Mouse (Mus musculus) bone marrow, adult 2 months (tissue): ENCODE results near the gene Odaph. TPM values are rescaled to one million over a fixed set of nuclear protein-coding genes. Genes with fewer than 3 reads are reported as not detected.

Experiments
- H3K27ac ChIP-seq: fragments of 200-500 bp; 2 replicates; pipeline ENCODE4 v1.5.1; 2012; ENCODE audit warnings: low read depth, mild to moderate bottlenecking, control low read depth, inconsistent platforms, low read length; ENCODE audit not compliant: control insufficient read depth, poor library complexity, insufficient read depth
- H3K4me1 ChIP-seq: fragments of 200-500 bp; 2 replicates; pipeline ENCODE4 v1.6.1; 2011; ENCODE audit warnings: low read length; ENCODE audit not compliant: control insufficient read depth, insufficient read depth
- H3K4me3 ChIP-seq: fragments of 200-500 bp; replicated peaks from 2 replicates; pipeline ENCODE3; 2011; ENCODE audit warnings: mild to moderate bottlenecking, low read depth, low read length, control low read depth; ENCODE audit not compliant: control insufficient read depth
- CTCF ChIP-seq: fragments of 200-500 bp; IDR thresholded peaks from 2 replicates; pipeline ENCODE4 v1.5.1; 2011; ENCODE audit warnings: low read length, control low read depth; ENCODE audit not compliant: control insufficient read depth, insufficient read depth
- POLR2A ChIP-seq: fragments of 200-500 bp; IDR thresholded peaks from 2 replicates; pipeline ENCODE4 v1.6.1; 2011; ENCODE audit warnings: low read depth, mild to moderate bottlenecking, control low read depth, low read length, borderline replicate concordance; ENCODE audit not compliant: control insufficient read depth
- WGBS: fragments of 180-500 bp; shearing (Covaris S2); methylation state at CpG from one replicate; pipeline ENCODE4 v1.1.7; 2018; 5-methylcytosine and 5-hydroxymethylcytosine counted together
- polyA plus RNA-seq: library from polyadenylated mRNA; stranded (reverse); fragments of >200 nt; gene quantifications from 2 replicates; pipeline ENCODE4 v1.2.4, GENCODE M21; 2011; ENCODE audit warnings: low replicate concordance; ENCODE audit not compliant: missing spikeins, insufficient read depth, insufficient read length

Odaph gene
- polyA plus RNA-seq, 1 experiment: not detected

DNA sequence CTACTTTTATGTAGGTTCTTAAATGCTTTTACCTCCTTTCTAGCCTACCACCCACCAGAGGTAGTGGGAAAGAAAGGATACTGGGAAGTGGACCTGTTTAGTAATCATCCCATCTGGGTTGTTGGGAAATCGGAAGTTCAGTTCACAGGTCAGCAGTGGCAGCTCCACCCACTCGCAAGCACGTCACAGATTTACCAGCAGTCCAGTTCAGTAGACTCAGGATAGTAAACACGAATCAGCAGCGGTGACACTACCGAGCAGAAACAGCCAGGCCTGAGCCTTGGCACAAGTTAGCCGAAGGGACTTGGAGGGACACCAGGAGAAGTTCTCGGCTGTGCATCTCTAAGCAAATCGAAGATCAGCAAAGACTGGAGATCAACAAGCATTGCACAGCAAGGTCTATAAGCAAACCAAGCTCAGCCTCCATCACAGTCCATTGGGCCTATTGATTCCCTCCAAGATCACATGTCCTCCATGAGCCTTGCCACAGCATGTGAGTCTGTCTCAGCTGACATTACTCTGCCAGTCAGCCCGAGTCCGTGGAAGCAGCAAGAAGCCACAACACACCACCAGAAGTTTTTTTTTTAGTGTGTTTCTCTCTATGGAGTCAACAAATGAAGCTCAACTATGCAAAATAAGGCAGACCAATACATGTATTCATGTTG is 6.0 kb upstream of the Odaph start:
- no peak overlapping the region for H3K27ac ChIP-seq
- no peak for TF ChIP-seq CTCF
- no peak for TF ChIP-seq POLR2A
- 83% methylated on average over 11 of the region's 11 CpGs for WGBS
- no peaks in the 10 kb centered on the region for H3K4me1 ChIP-seq
- H3K4me3 ChIP-seq: no peak overlapping the region

DNA sequence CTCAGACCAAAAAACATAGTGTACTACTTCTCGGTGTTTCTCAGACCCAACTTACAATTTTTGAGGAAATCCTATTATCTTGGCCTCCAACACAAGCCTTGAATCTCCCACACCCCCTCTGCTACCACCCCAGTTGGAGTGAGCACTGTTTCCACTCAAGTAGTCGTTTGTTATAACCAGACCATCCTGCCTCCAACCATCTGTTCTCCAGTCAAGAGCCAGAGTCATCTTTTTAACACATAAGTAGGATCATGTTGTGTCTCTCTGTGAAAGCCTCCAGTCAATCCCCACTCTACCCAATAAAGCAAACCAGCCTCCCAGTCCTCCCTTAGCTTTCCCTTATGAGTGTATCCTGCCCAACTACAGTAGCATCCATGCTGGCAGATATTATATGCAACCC is 3.8 kb upstream of the Odaph start:
- TF ChIP-seq CTCF (no peak), POLR2A (no peak)
- no peak overlapping the region for H3K4me3 ChIP-seq
- 80% methylated on average over 2 of the region's 2 CpGs for whole genome bisulfite sequencing
- H3K4me1 ChIP-seq: no peaks in the 10 kb centered on the region; the same call in 1 of the 2 replicates
- no peak overlapping the region for H3K27ac ChIP-seq

DNA sequence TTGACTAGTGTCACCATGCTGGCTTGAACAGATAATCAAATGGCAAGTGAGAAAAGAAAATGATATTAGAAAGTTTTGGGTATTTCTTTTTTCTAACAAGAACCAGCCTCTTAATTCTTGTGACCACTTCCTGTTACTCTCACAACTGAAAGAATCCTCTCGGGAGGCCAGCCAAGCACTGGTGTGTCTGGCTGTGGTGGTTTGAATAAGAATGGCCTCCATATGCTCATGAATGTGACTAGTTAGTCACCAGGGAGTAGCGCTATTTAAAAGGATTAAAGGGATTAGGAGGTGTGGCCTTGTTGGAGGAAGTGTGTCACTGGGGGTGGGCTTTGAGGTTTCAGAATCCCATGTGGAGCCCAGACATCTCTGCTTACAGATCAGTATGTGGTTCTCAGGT is 1.6 kb upstream of the Odaph start:
- TF ChIP-seq POLR2A: no peak
- TF ChIP-seq CTCF: no peak

DNA sequence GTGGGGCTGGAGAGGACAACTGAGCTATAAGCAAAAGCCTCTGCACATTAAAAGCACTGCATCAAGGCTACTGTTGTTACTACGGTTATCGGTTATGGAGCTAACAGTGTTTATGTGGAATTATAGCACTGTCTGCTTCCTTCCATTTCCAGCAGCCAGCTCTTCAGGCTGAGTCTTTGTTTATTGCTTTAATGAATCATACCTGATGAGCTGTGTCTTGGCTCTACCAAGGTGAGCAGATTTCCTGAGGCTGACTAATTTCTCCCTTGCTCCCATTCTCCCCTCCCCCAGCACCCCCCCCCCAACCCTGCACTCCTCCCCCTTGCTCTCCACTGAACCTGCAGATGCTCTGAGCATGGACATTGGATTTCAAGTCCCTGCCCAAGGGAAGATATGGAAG is 524 bp downstream of the Odaph start:
- 89% methylated on average over 2 of the region's 2 CpGs for WGBS
- no peak overlapping the region for H3K4me3 ChIP-seq
- TF ChIP-seq POLR2A: no peak
- no peak for TF ChIP-seq CTCF

More for the DNA sequence above, 1.6 kb upstream of the Odaph start:
- no peak overlapping the region for H3K27ac ChIP-seq
- WGBS: 42% methylated on average over 2 of the region's 2 CpGs
- no peaks in the 10 kb centered on the region; the same call in 1 of the 2 replicates for H3K4me1 ChIP-seq
- H3K4me3 ChIP-seq: no peak overlapping the region

DNA sequence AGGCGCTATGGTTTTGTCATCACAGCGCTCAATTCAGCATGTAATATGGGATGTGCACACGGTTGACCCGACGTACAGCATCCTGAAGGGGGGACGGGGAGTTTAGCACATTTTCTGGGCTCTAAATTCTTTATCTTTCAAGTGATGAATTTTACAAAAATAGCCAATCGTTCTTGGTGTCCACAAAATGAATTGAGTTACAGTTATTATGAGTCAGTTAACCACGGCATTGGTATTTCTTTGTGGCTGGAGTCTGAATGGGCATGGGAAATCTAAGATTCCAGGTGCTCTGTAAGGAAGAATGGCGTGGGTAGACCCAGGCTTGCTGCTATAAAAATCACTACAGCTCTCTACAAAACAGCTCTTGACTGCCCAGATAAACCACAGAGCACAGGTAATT is 2.0 kb downstream of the Odaph start:
- Histone ChIP-seq H3K27ac (no peak overlapping the region), H3K4me1 (no peaks in the 10 kb centered on the region; the same call in 1 of the 2 replicates), H3K4me3 (no peak overlapping the region)
- 77% methylated on average over 9 of the region's 9 CpGs for WGBS
- TF ChIP-seq POLR2A (no peak), CTCF (no peak)

More for the DNA sequence above, 524 bp downstream of the Odaph start:
- Histone ChIP-seq H3K27ac (no peak overlapping the region), H3K4me1 (no peaks in the 10 kb centered on the region; the same call in 1 of the 2 replicates)

DNA sequence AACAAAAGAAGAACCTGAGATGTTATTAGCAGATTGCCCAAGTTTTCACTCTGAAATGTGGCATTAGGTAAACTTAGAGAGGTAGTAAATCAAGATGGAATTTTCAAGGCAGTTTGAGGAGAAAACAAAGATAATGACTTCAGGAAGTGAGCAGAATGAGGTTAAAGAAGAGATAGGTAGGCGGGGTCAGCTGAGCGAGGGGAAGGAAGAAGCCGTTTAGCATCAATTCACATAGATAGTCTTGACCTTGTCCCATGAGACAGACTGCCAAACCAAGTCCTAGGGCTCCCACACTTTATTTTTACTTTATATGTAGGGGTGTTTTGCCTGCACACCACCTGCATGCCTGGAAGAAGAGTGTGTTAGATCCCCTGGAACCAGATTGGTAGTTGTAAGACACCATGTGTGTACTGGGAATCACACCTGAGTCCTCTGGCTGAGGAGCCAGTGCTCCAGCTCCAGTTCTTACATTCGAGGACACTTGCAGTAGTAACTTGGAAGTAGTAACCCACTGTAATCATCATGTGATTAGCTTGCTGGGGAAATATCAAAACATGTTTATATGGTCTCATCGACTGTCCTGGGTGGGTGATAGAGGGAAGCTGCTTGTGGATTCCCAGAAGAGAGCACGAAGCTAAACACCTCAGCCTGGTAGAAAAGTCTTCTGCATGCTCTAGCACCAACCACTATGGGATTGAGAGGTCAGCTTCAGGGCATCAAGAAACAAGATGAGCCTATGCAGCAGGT is 4.1 kb downstream of the Odaph start:
- Histone ChIP-seq H3K4me3 (no peak overlapping the region), H3K4me1 (no peaks in the 10 kb centered on the region; the same call in 1 of the 2 replicates), H3K27ac (no peak overlapping the region)
- TF ChIP-seq POLR2A (no peak), CTCF (no peak)
- WGBS: 62% methylated on average over 6 of the region's 6 CpGs

DNA sequence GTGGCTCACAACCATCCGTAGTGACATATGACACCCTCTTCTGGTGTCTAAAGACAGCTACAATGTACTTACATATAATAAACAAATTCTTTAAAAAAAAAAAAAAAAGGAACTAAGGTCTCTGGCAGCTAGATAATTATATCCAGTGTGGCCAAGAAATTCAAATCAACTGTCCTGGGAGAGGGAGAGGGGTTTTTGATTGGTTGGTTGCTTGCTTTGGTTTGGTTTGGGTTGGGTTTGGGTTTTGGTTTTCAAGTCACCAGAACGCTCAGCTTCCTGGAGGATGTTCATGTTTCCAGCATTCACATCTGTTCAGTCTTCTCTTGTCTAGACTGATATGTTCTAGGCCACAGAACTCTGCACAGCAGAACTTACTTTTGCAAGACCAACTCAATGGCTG is 5.8 kb downstream of the Odaph start:
- no peak overlapping the region for H3K27ac ChIP-seq
- TF ChIP-seq CTCF: no peak
- TF ChIP-seq POLR2A: no peak
- WGBS: 57% methylated on average over 2 of the region's 2 CpGs
- no peaks in the 10 kb centered on the region; the same call in 1 of the 2 replicates for H3K4me1 ChIP-seq
- no peak overlapping the region for H3K4me3 ChIP-seq

DNA sequence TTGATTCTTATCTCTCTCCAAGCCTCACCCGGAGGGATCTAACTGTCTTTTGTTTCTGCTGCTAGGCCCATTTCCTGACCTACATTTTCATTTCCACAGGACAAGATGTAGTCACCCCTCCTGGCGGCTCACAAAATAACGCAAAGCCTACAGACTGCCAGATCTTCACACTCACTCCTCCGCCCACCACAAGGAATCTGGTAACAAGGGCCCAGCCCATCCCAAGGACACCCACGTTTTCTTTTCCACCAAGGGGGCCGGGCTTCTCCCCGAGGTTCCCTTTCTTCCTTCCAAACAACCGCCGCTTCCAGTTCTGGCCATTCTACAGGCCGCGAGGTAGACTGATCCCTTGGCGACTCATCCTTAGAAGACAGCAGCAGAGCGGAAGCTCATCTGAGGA is 7.3 kb downstream of the Odaph start:
- no peaks in the 10 kb centered on the region; the same call in 1 of the 2 replicates for H3K4me1 ChIP-seq
- TF ChIP-seq CTCF: no peak
- no peak for TF ChIP-seq POLR2A
- 76% methylated on average over 13 of the region's 13 CpGs for WGBS

DNA sequence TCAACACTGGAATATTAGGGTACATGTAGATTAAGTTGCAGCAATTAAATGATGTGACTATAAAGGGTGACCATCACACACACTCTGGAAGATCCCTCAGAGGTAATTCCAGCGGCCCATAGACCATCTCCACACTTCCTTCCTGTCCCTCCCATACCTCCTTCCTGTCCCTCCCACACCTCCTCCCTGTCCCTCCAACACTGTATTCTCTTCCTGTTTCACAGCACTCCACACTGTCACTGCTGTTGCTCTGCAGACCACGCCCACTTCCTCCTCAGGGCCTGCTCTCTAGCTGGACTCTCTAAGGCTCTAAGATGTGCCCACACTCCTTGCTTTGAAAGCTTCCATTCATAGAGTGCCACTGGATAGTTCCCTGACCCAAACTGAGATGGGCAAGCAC is 13.5 kb downstream of the Odaph start:
- Histone ChIP-seq H3K27ac (no peak overlapping the region), H3K4me1 (peaks cover 1% of the 10 kb centered on the region; the same call in 1 of the 2 replicates), H3K4me3 (no peak overlapping the region)
- WGBS: 17% methylated on average over 2 of the region's 2 CpGs
- TF ChIP-seq POLR2A (no peak), CTCF (no peak)

More for the DNA sequence above, 7.3 kb downstream of the Odaph start:
- Histone ChIP-seq H3K27ac (no peak overlapping the region), H3K4me3 (no peak overlapping the region)
